In the genomic region with DNA sequence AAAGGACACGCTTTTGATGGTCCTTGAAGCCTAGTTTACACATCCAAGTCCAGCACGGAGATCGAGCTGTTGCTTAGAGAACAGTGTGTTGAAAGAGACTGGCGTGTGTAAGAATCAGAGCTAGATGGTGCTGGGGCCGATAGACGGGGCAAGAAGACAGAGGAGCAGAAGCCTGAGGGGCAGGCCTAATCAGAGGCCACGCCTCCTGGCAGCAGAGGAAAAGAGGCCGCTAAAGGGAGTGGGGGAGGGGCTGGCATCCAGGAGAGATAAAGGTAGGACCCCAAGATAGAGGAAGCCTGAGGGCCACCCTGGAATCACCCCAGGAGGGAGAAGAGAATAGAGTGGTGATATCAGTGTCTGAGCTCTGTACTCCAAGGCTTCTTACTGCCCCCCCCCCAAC, we compare ENCODE assay signal across 10 mouse cellular contexts. TPM values are rescaled to one million over a fixed set of nuclear protein-coding genes. Genes with fewer than 3 reads are reported as not detected.
DNase-seq lines count a peak whose midpoint lies in the region; ATAC-seq and TF ChIP-seq lines count a peak whose summit lies in the region.
"Had no signal": no experiment of that assay in that cellular context is flagged by ENCODE, and none has a peak within 500 bp of the region (broad histone marks: within the 10 kb centered on the region; RNA-seq: fewer than 3 reads in every experiment).

No protein-coding gene starts in this region.

- TF ChIP-seq EP300 in heart, adult 2 months (IDR thresholded peaks at IDR 0.05; ENCODE audit: insufficient read depth, low read depth, low read length), result no peak

- H3K4me3 ChIP-seq in hindbrain, embryonic 10.5 days, result peak overlapping the region; percentile 32
- no peak overlapping the region for H3K4me3 ChIP-seq in hindbrain, embryonic 16.5 days (ENCODE audit: low read length)
- H3K4me3 ChIP-seq in E14TG2a.4 (replicated peaks; ENCODE audit: low read length), result peak overlapping the region; percentile 5; the same call in 1 of the 2 replicates
- H3K4me3 ChIP-seq in limb, embryonic 11.5 days (ENCODE audit: low read depth, low read length), result no peak overlapping the region
- H3K4me3 ChIP-seq in heart, adult 2 months, result no peak overlapping the region

- H3K4me1 ChIP-seq in hindbrain, embryonic 10.5 days (replicated peaks), result peaks cover 63% of the 10 kb centered on the region
- peaks cover 19% of the 10 kb centered on the region for H3K4me1 ChIP-seq in hindbrain, embryonic 16.5 days (ENCODE audit: control insufficient read depth, insufficient read depth, low read depth, low read length)
- H3K4me1 ChIP-seq in E14TG2a.4 (replicated peaks; ENCODE audit: low read depth, low read length), result peaks cover 66% of the 10 kb centered on the region
- peaks cover 28% of the 10 kb centered on the region for H3K4me1 ChIP-seq in limb, embryonic 11.5 days (ENCODE audit: control insufficient read depth, insufficient read depth, low read length)
- no peaks in the 10 kb centered on the region for H3K4me1 ChIP-seq in heart, adult 2 months (ENCODE audit: control insufficient read depth, insufficient read depth, low read length)

- TF ChIP-seq POLR2A in heart, adult 2 months (IDR thresholded peaks at IDR 0.05; ENCODE audit: insufficient read depth, low read depth, low read length), result no peak

- H3K4me2 ChIP-seq in hindbrain, embryonic 16.5 days (ENCODE audit: low read length), result no peak overlapping the region
- no peak overlapping the region for H3K4me2 ChIP-seq in limb, embryonic 11.5 days (ENCODE audit: low read depth, severe bottlenecking)

- no peaks in the 10 kb centered on the region for H3K36me3 ChIP-seq in hindbrain, embryonic 10.5 days
- no peaks in the 10 kb centered on the region for H3K36me3 ChIP-seq in hindbrain, embryonic 16.5 days (ENCODE audit: control insufficient read depth, insufficient read depth, low read length)
- no peaks in the 10 kb centered on the region for H3K36me3 ChIP-seq in E14TG2a.4 (ENCODE audit: insufficient read depth, low read length)
- no peaks in the 10 kb centered on the region for H3K36me3 ChIP-seq in limb, embryonic 11.5 days (ENCODE audit: control insufficient read depth, insufficient read depth, low read length)
- H3K36me3 ChIP-seq in heart, adult 2 months (ENCODE audit: control insufficient read depth, insufficient read depth, low read length), result no peaks in the 10 kb centered on the region
- H3K36me3 ChIP-seq: G1E had no signal

- H3K9ac ChIP-seq in hindbrain, embryonic 16.5 days (ENCODE audit: low read depth, low read length), result no peak overlapping the region
- H3K9ac ChIP-seq in limb, embryonic 11.5 days (ENCODE audit: low read length), result 0 out of 2 replicates have a peak overlapping the region, but pooled peaks have one; percentile 0
- no peak overlapping the region for H3K9ac ChIP-seq in heart, adult 2 months (ENCODE audit: low read depth, low read length)

- peak overlapping the region; percentile 88 for H3K27ac ChIP-seq in hindbrain, embryonic 10.5 days
- no peak overlapping the region for H3K27ac ChIP-seq in hindbrain, embryonic 16.5 days (ENCODE audit: low read depth, low read length)
- no peak overlapping the region for H3K27ac ChIP-seq in limb, embryonic 11.5 days (replicated peaks; ENCODE audit: low read depth, low read length)
- H3K27ac ChIP-seq in heart, adult 2 months, result no peak overlapping the region

- H3K79me2 ChIP-seq in heart, adult 2 months (replicated peaks; ENCODE audit: control insufficient read depth, insufficient read depth, low read length), result no peaks in the 10 kb centered on the region

- H3K9me3 ChIP-seq in hindbrain, embryonic 10.5 days, result no peaks in the 10 kb centered on the region
- H3K9me3 ChIP-seq in hindbrain, embryonic 16.5 days (ENCODE audit: control insufficient read depth, low read length), result no peaks in the 10 kb centered on the region
- no peaks in the 10 kb centered on the region for H3K9me3 ChIP-seq in E14TG2a.4 (ENCODE audit: low read length)
- no peaks in the 10 kb centered on the region for H3K9me3 ChIP-seq in limb, embryonic 11.5 days (ENCODE audit: control insufficient read depth, low read length)
- H3K9me3 ChIP-seq: G1E had no signal

- peaks cover 80% of the 10 kb centered on the region for H3K27me3 ChIP-seq in hindbrain, embryonic 10.5 days (ENCODE audit: insufficient read depth, poor library complexity, severe bottlenecking)
- H3K27me3 ChIP-seq in hindbrain, embryonic 16.5 days (replicated peaks; ENCODE audit: control insufficient read depth, insufficient read depth, low read length), result 0 out of 2 replicates have a peak, but pooled peaks cover 2% of the 10 kb centered on the region
- H3K27me3 ChIP-seq in E14TG2a.4 (ENCODE audit: insufficient read depth, low read length), result peaks cover 47% of the 10 kb centered on the region
- peaks cover 25% of the 10 kb centered on the region for H3K27me3 ChIP-seq in limb, embryonic 11.5 days (ENCODE audit: control insufficient read depth, insufficient read depth, low read length)
- H3K27me3 ChIP-seq in heart, adult 2 months (ENCODE audit: control insufficient read depth, insufficient read depth, low read length), result no peaks in the 10 kb centered on the region; the same call in 1 of the 2 replicates

- TF ChIP-seq CTCF in E14TG2a.4 (conservative IDR thresholded peaks at IDR 0.05; ENCODE audit: low read length), result no peak
- TF ChIP-seq CTCF in heart, adult 2 months (IDR thresholded peaks at IDR 0.05), result no peak

- DNase-seq in hindbrain, embryonic 10.5 days (ENCODE audit: low spot score), result peak; percentile 50
- peak; percentile 63 for DNase-seq in embryo, embryonic 9.5 days (ENCODE audit: extremely low spot score)
- no peak for DNase-seq in limb, embryonic 11.5 days (ENCODE audit: low spot score)
- no peak for DNase-seq in cerebellum, adult 18-20 months
- DNase-seq in urinary bladder, adult 18-20 months (ENCODE audit: low spot score in 2 of 2), result no peak
- no peak for DNase-seq in heart, adult 2 months
- DNase-seq: heart, postnatal 14 days had no signal

- WGBS in hindbrain, embryonic 10.5 days, result 7% methylated on average over 8 of the region's 8 CpGs
- WGBS in hindbrain, embryonic 16.5 days, result 8% methylated on average over 8 of the region's 8 CpGs
- WGBS in limb, embryonic 11.5 days, result 17% methylated on average over 8 of the region's 8 CpGs
- 33% methylated on average over 8 of the region's 8 CpGs for WGBS in heart, adult 2 months

- ATAC-seq in hindbrain, embryonic 16.5 days, result no peak
- ATAC-seq in limb, embryonic 11.5 days (ENCODE audit: insufficient number of reproducible peaks, low FRiP score, low TSS enrichment, low read depth), result no peak

- intact Hi-C loops in heart, adult 2 months (cut with DNase I), result no loop called here

RNA-seq across cellular contexts. Expression of gene Otub1, which starts 34.7 kb away (rescaled TPM):
- polyA plus RNA-seq in hindbrain, embryonic 10.5 days (2016; fragmentation: Nextera tagmentation; extraction: Ambion mirVana), result 273 and 309 TPM in 2 replicates
- 246 and 249 TPM in 2 replicates for polyA plus RNA-seq in hindbrain, embryonic 16.5 days (2015; fragmentation: Nextera tagmentation; extraction: Ambion mirVana)
- 247 and 260 TPM in 2 replicates for polyA plus RNA-seq in limb, embryonic 11.5 days (2014; fragmentation: Nextera tagmentation; extraction: Ambion mirVana)
- 10 to 100 TPM; 62.1 to 70.9 TPM for total RNA-seq in heart, adult 2 months (2021)
- 73.3 and 84.2 TPM in 2 replicates for polyA plus RNA-seq in heart, adult 2 months (2012; rRNA removed)

RNA-seq across cellular contexts. Expression of gene Cox8a, which starts 46.0 kb away (rescaled TPM):
- 914 and 944 TPM in 2 replicates for polyA plus RNA-seq in hindbrain, embryonic 10.5 days (2016; fragmentation: Nextera tagmentation; extraction: Ambion mirVana)
- 1,071 and 1,270 TPM in 2 replicates for polyA plus RNA-seq in hindbrain, embryonic 16.5 days (2015; fragmentation: Nextera tagmentation; extraction: Ambion mirVana)
- polyA plus RNA-seq in limb, embryonic 11.5 days (2014; fragmentation: Nextera tagmentation; extraction: Ambion mirVana), result 807 and 830 TPM in 2 replicates
- 100 to 1,000 TPM; 384 to 424 TPM for total RNA-seq in heart, adult 2 months (2021)
- 589 and 775 TPM in 2 replicates for polyA plus RNA-seq in heart, adult 2 months (2012; rRNA removed)

Comparison
In these comparisons a context has a peak if more than half of its experiments do, and no peak if none do; other contexts are left out.
1. H3K4me3 ChIP-seq: peak in hindbrain, embryonic 10.5 days (single experiment) and E14TG2a.4 (single experiment); none in hindbrain, embryonic 16.5 days (single experiment), limb, embryonic 11.5 days (single experiment) and heart, adult 2 months (single experiment).
2. DNase-seq: peak in hindbrain, embryonic 10.5 days (single experiment) and embryo, embryonic 9.5 days (single experiment); none in limb, embryonic 11.5 days (single experiment), cerebellum, adult 18-20 months (0 of 2), urinary bladder, adult 18-20 months (0 of 2) and heart, adult 2 months (0 of 2).